21 mouse cellular contexts compared by ENCODE assay signal in the genomic region with DNA sequence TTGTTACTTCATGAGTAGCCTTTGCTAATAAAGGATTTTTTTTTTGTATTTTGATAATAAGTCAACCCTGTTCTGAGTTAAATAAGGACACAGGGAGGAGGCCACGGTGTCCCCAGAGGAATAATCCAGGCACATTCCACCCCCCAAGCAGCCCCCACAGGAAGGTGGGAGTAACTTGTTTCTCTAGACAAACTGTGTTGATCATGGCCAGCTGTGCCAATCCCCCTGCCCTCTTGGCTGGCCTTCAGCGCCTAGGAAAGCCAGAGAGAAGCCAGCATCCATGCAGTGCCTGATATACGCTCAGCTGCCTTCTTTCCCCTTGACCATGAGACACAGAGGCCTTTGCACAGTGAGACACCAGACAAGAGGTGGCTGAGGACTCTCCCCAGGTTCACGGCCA.
"Had no signal": no experiment of that assay in that cellular context is flagged by ENCODE, and none has a peak within 500 bp of the region (broad histone marks: within the 10 kb centered on the region; RNA-seq: fewer than 3 reads in every experiment).

No protein-coding gene starts in this region.

- H3K4me3 ChIP-seq: intestine, embryonic 15.5 days; limb, embryonic 12.5 days; limb, embryonic 15.5 days; midbrain, embryonic 12.5 days; midbrain, embryonic 15.5 days; neural tube, embryonic 12.5 days; neural tube, embryonic 15.5 days had no signal

- H3K36me3 ChIP-seq: intestine, embryonic 15.5 days; limb, embryonic 12.5 days; limb, embryonic 15.5 days; midbrain, embryonic 12.5 days; midbrain, embryonic 15.5 days; neural tube, embryonic 12.5 days; neural tube, embryonic 15.5 days had no signal

- H3K9ac ChIP-seq: intestine, embryonic 15.5 days; limb, embryonic 12.5 days; limb, embryonic 15.5 days; liver, embryonic 14.5 days; liver, postnatal 0 days; lung, embryonic 14.5 days; midbrain, embryonic 12.5 days; midbrain, embryonic 15.5 days; neural tube, embryonic 12.5 days; neural tube, embryonic 15.5 days had no signal

- H3K4me2 ChIP-seq: intestine, embryonic 15.5 days; limb, embryonic 12.5 days; limb, embryonic 15.5 days; liver, embryonic 11.5 days; lung, embryonic 14.5 days; midbrain, embryonic 12.5 days; midbrain, embryonic 15.5 days; neural tube, embryonic 12.5 days; neural tube, embryonic 15.5 days had no signal

- H3K9me3 ChIP-seq: intestine, embryonic 15.5 days; limb, embryonic 15.5 days; midbrain, embryonic 12.5 days; midbrain, embryonic 15.5 days; neural tube, embryonic 12.5 days; neural tube, embryonic 15.5 days had no signal

- ATAC-seq: intestine, embryonic 15.5 days; liver, postnatal 0 days; lung, postnatal 0 days; midbrain, embryonic 15.5 days had no signal

- H3K4me1 ChIP-seq: intestine, embryonic 15.5 days; limb, embryonic 12.5 days; limb, embryonic 15.5 days; midbrain, embryonic 12.5 days; midbrain, embryonic 15.5 days; neural tube, embryonic 12.5 days; neural tube, embryonic 15.5 days had no signal

- H3K27me3 ChIP-seq: intestine, embryonic 15.5 days; limb, embryonic 12.5 days; limb, embryonic 15.5 days; midbrain, embryonic 12.5 days; midbrain, embryonic 15.5 days; neural tube, embryonic 12.5 days; neural tube, embryonic 15.5 days had no signal

- DNase-seq: kidney, adult 18-20 months; kidney, adult 9 months; kidney, postnatal 25 days; left cerebral cortex, postnatal 4 days; liver, postnatal 0 days; lung, embryonic 14.5 days; retina, postnatal 1 day; right cerebral cortex, postnatal 25 days; thymus, adult 18-20 months; thymus, postnatal 36 days had no signal

- H3K27ac ChIP-seq: intestine, embryonic 15.5 days; limb, embryonic 12.5 days; limb, embryonic 15.5 days; liver, embryonic 14.5 days; macrophage; midbrain, embryonic 12.5 days; midbrain, embryonic 15.5 days; neural tube, embryonic 12.5 days; neural tube, embryonic 15.5 days had no signal
